ENCODE assay signal across 10 mouse cellular contexts in the genomic region with DNA sequence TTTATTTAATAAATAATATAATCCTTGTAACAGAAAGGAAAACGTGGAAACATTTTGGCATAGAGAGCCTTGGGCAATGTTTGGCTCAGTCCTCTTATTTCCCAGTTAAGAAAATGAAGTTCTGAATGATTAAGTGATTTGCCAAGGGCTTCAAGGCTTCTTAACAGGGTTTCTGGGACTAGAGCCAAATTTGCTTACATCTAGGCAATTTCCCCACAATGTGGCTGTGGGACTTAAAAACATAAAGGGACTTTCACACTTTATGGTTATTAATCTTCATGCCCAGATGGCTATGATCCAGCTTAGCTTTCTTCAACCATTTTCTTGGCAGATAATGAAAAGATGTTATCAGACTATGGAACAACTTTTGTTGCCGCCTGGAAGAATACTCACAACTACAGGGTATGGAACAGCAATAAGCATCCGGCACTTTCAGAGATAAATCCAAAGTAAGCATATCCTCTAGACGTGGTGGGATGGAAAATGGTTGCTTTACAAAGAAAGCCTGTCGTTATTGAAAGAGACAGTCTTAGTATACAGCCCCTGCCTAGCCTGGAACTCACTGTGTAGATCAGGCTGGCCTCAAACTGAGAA. TPM values are rescaled to one million over a fixed set of nuclear protein-coding genes. Genes with fewer than 3 reads are reported as not detected.
DNase-seq lines count a peak whose midpoint lies in the region; ATAC-seq and TF ChIP-seq lines count a peak whose summit lies in the region.
"Had no signal": no experiment of that assay in that cellular context is flagged by ENCODE, and none has a peak within 500 bp of the region (broad histone marks: within the 10 kb centered on the region; RNA-seq: fewer than 3 reads in every experiment).

No protein-coding gene starts in this region.

- no peaks in the 10 kb centered on the region for H3K4me1 ChIP-seq in intestine, embryonic 15.5 days (replicated peaks)
- H3K4me1 ChIP-seq in intestine, embryonic 16.5 days (ENCODE audit: control insufficient read depth, insufficient read depth, low read length), result no peaks in the 10 kb centered on the region

- WGBS in intestine, embryonic 15.5 days, result 79% methylated on average over 5 of the region's 5 CpGs
- 74% methylated on average over 5 of the region's 5 CpGs for WGBS in intestine, embryonic 16.5 days

- H3K4me3 ChIP-seq in intestine, embryonic 15.5 days (replicated peaks), result no peak overlapping the region
- no peak overlapping the region for H3K4me3 ChIP-seq in intestine, embryonic 16.5 days (ENCODE audit: low read length)

- POLR2A ChIA-PET in Patski (lab: Charles Lee), result no interaction called here

- H3K4me2 ChIP-seq in intestine, embryonic 15.5 days (replicated peaks), result no peak overlapping the region
- no peak overlapping the region for H3K4me2 ChIP-seq in intestine, embryonic 16.5 days (ENCODE audit: low read depth, low read length)

- in situ Hi-C loops in Patski (cut with MboI; ENCODE audit: low pct_unique_long_range_greater_than_20kb), result no loop called here

- TF ChIP-seq CTCF in Patski (IDR thresholded peaks at IDR 0.05), result no peak

- CTCF ChIA-PET in Patski (lab: Charles Lee), result interaction anchor here (1.6 kb wide), 1 partner anchor 10 kb away, joined by 5 read pairs; no protein-coding TSS in a partner anchor

- no peaks in the 10 kb centered on the region for H3K9me3 ChIP-seq in intestine, embryonic 15.5 days
- H3K9me3 ChIP-seq in intestine, embryonic 16.5 days (ENCODE audit: control insufficient read depth, low read length), result no peaks in the 10 kb centered on the region

- peaks cover 9% of the 10 kb centered on the region; the same call in 1 of the 2 replicates for H3K36me3 ChIP-seq in intestine, embryonic 15.5 days
- H3K36me3 ChIP-seq in intestine, embryonic 16.5 days (ENCODE audit: control insufficient read depth, insufficient read depth, low read length), result 0 out of 2 replicates have a peak, but pooled peaks cover 4% of the 10 kb centered on the region

- DNase-seq in 416B (ENCODE audit: low read depth) (peak; percentile 69), Patski (ENCODE audit: low read depth, low spot score) (peak; percentile 44)
- DNase-seq in lung, postnatal 10 days, result peak; percentile 13
- DNase-seq in urinary bladder, adult 2 months (ENCODE audit: low spot score), result no peak
- DNase-seq in ovary, adult 18-20 months (ENCODE audit: low spot score), result no peak
- DNase-seq: cerebellum, postnatal 14 days; thymus, adult 18-20 months had no signal

- H3K27me3 ChIP-seq in intestine, embryonic 15.5 days (replicated peaks), result no peaks in the 10 kb centered on the region
- no peaks in the 10 kb centered on the region for H3K27me3 ChIP-seq in intestine, embryonic 16.5 days (replicated peaks; ENCODE audit: control insufficient read depth, insufficient read depth, low read length)
- no peaks in the 10 kb centered on the region for H3K27me3 ChIP-seq in Patski

- H3K27ac ChIP-seq in intestine, embryonic 15.5 days, result no peak overlapping the region
- H3K27ac ChIP-seq in intestine, embryonic 16.5 days (ENCODE audit: low read length), result no peak overlapping the region

- ATAC-seq in intestine, embryonic 15.5 days, result 0 out of 2 replicates have a peak, but pooled peaks have one; percentile 15
- no peak for ATAC-seq in intestine, embryonic 16.5 days
- ATAC-seq in Patski, result no peak

- H3K9ac ChIP-seq in intestine, embryonic 15.5 days, result no peak overlapping the region
- no peak overlapping the region for H3K9ac ChIP-seq in intestine, embryonic 16.5 days (ENCODE audit: low read depth, low read length)

RNA-seq across cellular contexts. Expression of gene Avl9, which starts 31.3 kb away (rescaled TPM):
- polyA plus RNA-seq in intestine, embryonic 15.5 days (2015; fragmentation: Nextera tagmentation; extraction: Ambion mirVana), result 12.0 and 12.9 TPM in 2 replicates
- 10.0 and 11.8 TPM in 2 replicates for polyA plus RNA-seq in intestine, embryonic 16.5 days (2015; fragmentation: Nextera tagmentation; extraction: Ambion mirVana)
- polyA plus RNA-seq in Patski (2021), result 21.1 TPM
- 10.5 and 10.6 TPM in 2 replicates for polyA plus RNA-seq in urinary bladder, adult 2 months (2012; rRNA removed)

RNA-seq across cellular contexts. Expression of gene Lsm5, which starts 41.5 kb away (rescaled TPM):
- 116 and 146 TPM in 2 replicates for polyA plus RNA-seq in intestine, embryonic 15.5 days (2015; fragmentation: Nextera tagmentation; extraction: Ambion mirVana)
- polyA plus RNA-seq in intestine, embryonic 16.5 days (2015; fragmentation: Nextera tagmentation; extraction: Ambion mirVana), result 79.3 and 98.6 TPM in 2 replicates
- polyA plus RNA-seq in Patski (2021), result 43.5 TPM
- polyA plus RNA-seq in urinary bladder, adult 2 months (2012; rRNA removed), result 36.3 and 45.1 TPM in 2 replicates
- polyA plus RNA-seq: small intestine, adult 2 months had no signal

RNA-seq across cellular contexts. Expression of gene Kbtbd2, which starts 51.6 kb away (rescaled TPM):
- polyA plus RNA-seq in intestine, embryonic 15.5 days (2015; fragmentation: Nextera tagmentation; extraction: Ambion mirVana), result 20.9 and 23.5 TPM in 2 replicates
- polyA plus RNA-seq in intestine, embryonic 16.5 days (2015; fragmentation: Nextera tagmentation; extraction: Ambion mirVana), result 17.1 and 19.3 TPM in 2 replicates
- 27.7 TPM for polyA plus RNA-seq in Patski (2021)
- 20.2 and 21.2 TPM in 2 replicates for polyA plus RNA-seq in urinary bladder, adult 2 months (2012; rRNA removed)

Comparison
In these comparisons a context has a peak if more than half of its experiments do, and no peak if none do; other contexts are left out.
1. DNase-seq: peak in 416B (single experiment), Patski (single experiment) and lung, postnatal 10 days (single experiment); none in urinary bladder, adult 2 months (single experiment) and ovary, adult 18-20 months (single experiment).